Mouse (Mus musculus) layer of hippocampus, adult 18-20 months (tissue): Measurements from ENCODE around the gene Olfr1466. TPM values are rescaled to one million over a fixed set of nuclear protein-coding genes. Genes with fewer than 3 reads are reported as not detected.

Experiments used
- DNase-seq, 2 experiments: peaks; one replicate each; pipeline ENCODE4 v3.0.0; 2022; ENCODE audit warnings: low spot score in 2 of 2
- long read RNA-seq: library from polyadenylated mRNA; stranded (forward); transcript quantifications from one replicate; pipeline ENCODE4 v2.0.0, GENCODE M21; 2021
- total RNA-seq, 2 experiments: library from RNA; stranded (reverse); gene quantifications; 2 replicates each; pipeline ENCODE4 v1.2.3; 2021

The Olfr1466 gene
- not detected for total RNA-seq
- long read RNA-seq = 0 reads

- DNase-seq = no peak
These were observed at the start of gene Olfr1466 for GRCm38 (mm10) chr19:13338562-13338961. Olfr1466 (plus strand) TSS chr19:13338862.

- DNase-seq = no peak
These were observed 23.2 kb upstream of the Olfr1466 start, which contains the start of gene Olfr1465 for GRCm38 (mm10) chr19:13315441-13315840. Olfr1465 (minus strand) TSS chr19:13315541.

- no peak for DNase-seq
These were observed 23.3 kb downstream of the Olfr1466 start, which contains the start of gene Olfr1467 for GRCm38 (mm10) chr19:13361936-13362335. Olfr1467 (plus strand) TSS chr19:13362236.

Other genes starting within 250 kb of the Olfr1466 start
- gene Olfr1457, start 241.0 kb upstream of the Olfr1466 start, total RNA-seq = not detected
- gene Olfr1458, start 232.1 kb upstream of the Olfr1466 start, total RNA-seq = not detected
- gene Olfr1459, start 189.3 kb upstream of the Olfr1466 start, total RNA-seq = under 1 TPM; 0.17 to 0.18 TPM
- gene Olfr1461, start 175.9 kb upstream of the Olfr1466 start, total RNA-seq = not detected
- not detected for gene Olfr1462, start 153.1 kb upstream of the Olfr1466 start, total RNA-seq
- gene Olfr1463, start 107.5 kb upstream of the Olfr1466 start, total RNA-seq = not detected
- gene Olfr1465, start 23.3 kb upstream of the Olfr1466 start, total RNA-seq = not detected
- not detected for gene Olfr1467, start 23.4 kb downstream of the Olfr1466 start, total RNA-seq
- gene Olfr1469, start 69.0 kb downstream of the Olfr1466 start, total RNA-seq = not detected
- not detected for gene Olfr1471, start 104.5 kb downstream of the Olfr1466 start, total RNA-seq
- gene Olfr1472, start 117.2 kb downstream of the Olfr1466 start, total RNA-seq = not detected
- gene Olfr1474, start 130.7 kb downstream of the Olfr1466 start, total RNA-seq = not detected
- not detected for gene Olfr1475, start 141.3 kb downstream of the Olfr1466 start, total RNA-seq
- not detected for gene Olfr1477, start 161.7 kb downstream of the Olfr1466 start, total RNA-seq
- gene Olfr1480, start 189.1 kb downstream of the Olfr1466 start, total RNA-seq = not detected
- not detected for gene Olfr1484, start 244.6 kb downstream of the Olfr1466 start, total RNA-seq